Mouse (Mus musculus): ENCODE data around the gene Cmtm2a.

Cmtm2a gene

GRCm38 (mm10) chr8:104250439-104251367 lies 42.3 kb downstream of the Cmtm2a start, which contains the start of gene Cklf:
Gene Cklf, plus strand, starts transcription at chr8:104250861.
- peak; percentile 95 for DNase-seq (ENCODE audit: low read depth, low spot score)
- no peaks in the 10 kb centered on the region for H3K36me3 ChIP-seq (ENCODE audit: control insufficient read depth, insufficient read depth, low read length, poor library complexity, severe bottlenecking)
- H3K27me3 ChIP-seq (ENCODE audit: control insufficient read depth, insufficient read depth, low read length, poor library complexity, severe bottlenecking), result no peaks in the 10 kb centered on the region

GRCm38 (mm10) chr8:104249442-104249996 lies 43.5 kb downstream of the Cmtm2a start:
- Histone ChIP-seq H3K36me3 (ENCODE audit: control insufficient read depth, insufficient read depth, low read length, poor library complexity, severe bottlenecking) (0 out of 2 replicates have a peak, but pooled peaks cover 2% of the 10 kb centered on the region), H3K27me3 (ENCODE audit: control insufficient read depth, insufficient read depth, low read length, poor library complexity, severe bottlenecking) (no peaks in the 10 kb centered on the region)
- DNase-seq (ENCODE audit: low read depth, low spot score), result no peak

- DNase-seq (ENCODE audit: low read depth, low spot score), result peak; percentile 90
- no peaks in the 10 kb centered on the region for H3K27me3 ChIP-seq (ENCODE audit: control insufficient read depth, insufficient read depth, low read length, poor library complexity, severe bottlenecking)
- 0 out of 2 replicates have a peak, but pooled peaks cover 2% of the 10 kb centered on the region for H3K36me3 ChIP-seq (ENCODE audit: control insufficient read depth, insufficient read depth, low read length, poor library complexity, severe bottlenecking)
Observed at GRCm38 (mm10) chr8:104248276-104248675, 44.7 kb downstream of the Cmtm2a start, which contains the start of gene Tk2. Gene Tk2, minus strand, starts transcription at chr8:104248558.

- DNase-seq (ENCODE audit: low read depth, low spot score), result peak; percentile 65
- Histone ChIP-seq H3K36me3 (ENCODE audit: control insufficient read depth, insufficient read depth, low read length, poor library complexity, severe bottlenecking) (peaks cover 5% of the 10 kb centered on the region; the same call in 1 of the 2 replicates), H3K27me3 (ENCODE audit: control insufficient read depth, insufficient read depth, low read length, poor library complexity, severe bottlenecking) (no peaks in the 10 kb centered on the region)
Observed at GRCm38 (mm10) chr8:104247908-104248275, 45.1 kb downstream of the Cmtm2a start.

GRCm38 (mm10) chr8:104247054-104247907 lies 45.7 kb downstream of the Cmtm2a start:
- Histone ChIP-seq H3K36me3 (ENCODE audit: control insufficient read depth, insufficient read depth, low read length, poor library complexity, severe bottlenecking) (peaks cover 5% of the 10 kb centered on the region), H3K27me3 (ENCODE audit: control insufficient read depth, insufficient read depth, low read length, poor library complexity, severe bottlenecking) (no peaks in the 10 kb centered on the region)
- DNase-seq (ENCODE audit: low read depth, low spot score), result peak; percentile 97

GRCm38 (mm10) chr8:104246621-104247020 lies 46.4 kb downstream of the Cmtm2a start:
- Histone ChIP-seq H3K36me3 (ENCODE audit: control insufficient read depth, insufficient read depth, low read length, poor library complexity, severe bottlenecking) (peaks cover 5% of the 10 kb centered on the region), H3K27me3 (ENCODE audit: control insufficient read depth, insufficient read depth, low read length, poor library complexity, severe bottlenecking) (no peaks in the 10 kb centered on the region)
- no peak for DNase-seq (ENCODE audit: low read depth, low spot score)

GRCm38 (mm10) chr8:104242038-104242644 lies 50.8 kb downstream of the Cmtm2a start:
- H3K27me3 ChIP-seq (ENCODE audit: control insufficient read depth, insufficient read depth, low read length, poor library complexity, severe bottlenecking), result no peaks in the 10 kb centered on the region
- DNase-seq (ENCODE audit: low read depth, low spot score), result no peak
- peaks cover 7% of the 10 kb centered on the region for H3K36me3 ChIP-seq (ENCODE audit: control insufficient read depth, insufficient read depth, low read length, poor library complexity, severe bottlenecking)

- Histone ChIP-seq H3K27me3 (ENCODE audit: control insufficient read depth, insufficient read depth, low read length, poor library complexity, severe bottlenecking) (no peaks in the 10 kb centered on the region), H3K36me3 (ENCODE audit: control insufficient read depth, insufficient read depth, low read length, poor library complexity, severe bottlenecking) (peaks cover 6% of the 10 kb centered on the region)
- peak; percentile 83 for DNase-seq (ENCODE audit: low read depth, low spot score)
Observed at GRCm38 (mm10) chr8:104239418-104239861, 53.5 kb downstream of the Cmtm2a start.

GRCm38 (mm10) chr8:104234573-104234972 lies 58.4 kb downstream of the Cmtm2a start:
- no peak for DNase-seq (ENCODE audit: low read depth, low spot score)
- Histone ChIP-seq H3K27me3 (ENCODE audit: control insufficient read depth, insufficient read depth, low read length, poor library complexity, severe bottlenecking) (no peaks in the 10 kb centered on the region), H3K36me3 (ENCODE audit: control insufficient read depth, insufficient read depth, low read length, poor library complexity, severe bottlenecking) (peaks cover 11% of the 10 kb centered on the region)

- H3K27me3 ChIP-seq (ENCODE audit: control insufficient read depth, insufficient read depth, low read length, poor library complexity, severe bottlenecking), result no peaks in the 10 kb centered on the region
- DNase-seq (ENCODE audit: low read depth, low spot score), result peak; percentile 65
- H3K36me3 ChIP-seq (ENCODE audit: control insufficient read depth, insufficient read depth, low read length, poor library complexity, severe bottlenecking), result peaks cover 16% of the 10 kb centered on the region
Observed at GRCm38 (mm10) chr8:104232919-104233318, 60.1 kb downstream of the Cmtm2a start.

GRCm38 (mm10) chr8:104232039-104232438 lies 60.9 kb downstream of the Cmtm2a start:
- Histone ChIP-seq H3K36me3 (ENCODE audit: control insufficient read depth, insufficient read depth, low read length, poor library complexity, severe bottlenecking) (peaks cover 16% of the 10 kb centered on the region), H3K27me3 (ENCODE audit: control insufficient read depth, insufficient read depth, low read length, poor library complexity, severe bottlenecking) (no peaks in the 10 kb centered on the region)
- DNase-seq (ENCODE audit: low read depth, low spot score), result no peak
